Mouse (Mus musculus) ES-E14 (cell line): ENCODE data around the gene Ephb6. TPM values are rescaled to one million over a fixed set of nuclear protein-coding genes. Genes with fewer than 3 reads are reported as not detected.

Experiments
- DNase-seq: peaks from one replicate; pipeline ENCODE4 v3.0.0-alpha.2; 2013; ENCODE audit warnings: low read depth, low spot score
- H3K27ac ChIP-seq: 2 replicates; pipeline ENCODE4 v1.5.1; 2012; ENCODE audit warnings: low read depth, mild to moderate bottlenecking, low read length, moderate library complexity, mixed read lengths; ENCODE audit not compliant: poor library complexity, insufficient read depth, severe bottlenecking
- H3K36me3 ChIP-seq: 2 replicates; pipeline ENCODE4 v1.6.1; 2012; ENCODE audit warnings: mild to moderate bottlenecking, low read length, moderate library complexity, mixed read lengths; ENCODE audit not compliant: control insufficient read depth, poor library complexity, insufficient read depth, severe bottlenecking
- H3K4me1 ChIP-seq, 2 experiments: fragments of 150-350 bp in 1 of 2; sonication (generic) in 1 of 2; 2 replicates each; pipeline ENCODE4 v1.6.1; 2012; ENCODE audit warnings: low read length in 2 of 2, mild to moderate bottlenecking in 1 of 2, mixed read lengths in 1 of 2; ENCODE audit not compliant: control insufficient read depth in 2 of 2, insufficient read depth in 2 of 2, poor library complexity in 1 of 2
- H3K4me3 ChIP-seq, 2 experiments: fragments of 150-350 bp in 1 of 2; sonication (generic) in 1 of 2; 2 replicates each; pipeline ENCODE4 v1.5.1; 2012; ENCODE audit warnings: low read length in 2 of 2, low read depth in 1 of 2, mild to moderate bottlenecking in 1 of 2, mixed read lengths in 1 of 2; ENCODE audit not compliant: insufficient read depth in 1 of 2, poor library complexity in 1 of 2, severe bottlenecking in 1 of 2
- H3K9ac ChIP-seq: 2 replicates; pipeline ENCODE4 v1.6.1; 2012; ENCODE audit warnings: low read depth, mild to moderate bottlenecking, low read length, mixed read lengths; ENCODE audit not compliant: poor library complexity, insufficient read depth, severe bottlenecking
- H3K9me3 ChIP-seq: fragments of 150-350 bp; sonication (generic); 2 replicates; pipeline ENCODE4 v1.6.1; 2012; ENCODE audit warnings: low read depth, mild to moderate bottlenecking, low read length; ENCODE audit not compliant: control insufficient read depth, insufficient read depth
- CHD2 ChIP-seq: IDR thresholded peaks from 2 replicates; pipeline ENCODE4 v1.6.1; 2014; ENCODE audit warnings: mild to moderate bottlenecking, low read depth, low read length, inconsistent platforms
- HCFC1 ChIP-seq: IDR thresholded peaks from 2 replicates; pipeline ENCODE4 v1.6.1; 2012; ENCODE audit warnings: low read length, inconsistent platforms, borderline replicate concordance; ENCODE audit not compliant: insufficient read depth
- MAFK ChIP-seq: IDR thresholded peaks from 2 replicates; pipeline ENCODE4 v1.6.1; 2014; ENCODE audit warnings: mild to moderate bottlenecking, low read depth, low read length, inconsistent platforms; ENCODE audit not compliant: insufficient read depth
- ZC3H11A ChIP-seq: IDR thresholded peaks from 2 replicates; pipeline ENCODE4 v1.6.1; 2012; ENCODE audit warnings: low read depth, mild to moderate bottlenecking, inconsistent platforms, low read length, borderline replicate concordance
- ZNF384 ChIP-seq: IDR thresholded peaks from 2 replicates; pipeline ENCODE4 v1.6.1; 2012; ENCODE audit warnings: low read depth, low read length, inconsistent platforms
- in situ Hi-C, 2 experiments: fragments of 600-800 bp; cut with MboI; formaldehyde crosslinking; loops; one replicate each; pipeline ENCODE4 v1.15.1; 2025; ENCODE audit warnings: low sequenced_read_pairs in 2 of 2, inconsistent platforms in 1 of 2; ENCODE audit not compliant: unreplicated experiment in 2 of 2
- total RNA-seq: library from RNA; depleted of rRNA; stranded (reverse); fragments of 300-350 nt; gene quantifications from 2 replicates; pipeline ENCODE4 v1.2.3, GENCODE M21; 2012

The Ephb6 gene
- total RNA-seq, 1 experiment, result 5.4 TPM

DNA sequence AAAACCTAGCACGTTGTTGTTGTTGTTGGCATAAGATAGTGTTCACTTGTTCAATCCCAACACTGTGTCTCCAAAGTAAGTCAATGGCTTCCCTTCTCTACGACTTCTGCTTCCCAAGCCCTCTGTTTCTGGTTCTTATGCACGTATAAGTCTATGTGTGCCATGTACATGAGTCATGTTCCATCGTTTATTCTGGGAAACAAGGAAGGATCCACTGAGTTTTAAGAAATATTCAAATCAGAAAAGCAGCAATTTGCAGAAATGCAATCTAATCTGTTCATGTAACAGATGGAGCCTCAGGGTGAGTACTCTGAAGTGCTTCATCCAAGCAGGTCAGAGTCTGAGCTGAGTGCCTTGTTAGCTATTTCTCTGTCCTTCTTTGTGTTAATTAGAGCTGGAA, 26.3 kb downstream of the Ephb6 start:
- no peak for DNase-seq

DNA sequence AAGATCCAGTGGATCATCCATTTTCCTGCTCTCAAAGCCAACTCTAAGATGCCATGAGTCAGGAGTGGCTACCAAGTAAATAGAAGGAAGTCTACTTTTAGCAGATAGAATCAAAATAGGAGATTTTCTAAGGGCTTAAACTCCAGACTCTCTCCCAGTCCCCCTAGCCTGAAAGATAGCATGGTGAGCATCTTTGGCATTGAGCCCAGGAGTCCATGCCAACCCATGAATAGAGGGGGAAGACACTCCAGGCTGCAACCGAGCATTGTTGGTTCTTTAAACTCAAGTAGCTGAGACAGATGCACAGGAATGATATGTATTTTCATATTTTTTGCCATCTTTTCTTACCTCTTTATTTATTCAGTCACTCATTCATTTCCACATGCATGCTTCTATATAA, 29.9 kb downstream of the Ephb6 start:
- DNase-seq, result no peak

More for the DNA sequence above, 26.3 kb downstream of the Ephb6 start:
- H3K9me3 ChIP-seq, result no peaks in the 10 kb centered on the region
- no peaks in the 10 kb centered on the region for H3K36me3 ChIP-seq
- TF ChIP-seq ZC3H11A, result no peak
- no peak for TF ChIP-seq MAFK
- TF ChIP-seq HCFC1, result no peak
- TF ChIP-seq ZNF384, result no peak
- TF ChIP-seq CHD2, result no peak
- no peaks in the 10 kb centered on the region for H3K4me1 ChIP-seq
- H3K9ac ChIP-seq, result no peak overlapping the region
- no peak overlapping the region for H3K4me3 ChIP-seq
- in situ Hi-C loops, result no loop called here
- no peak overlapping the region for H3K27ac ChIP-seq

DNA sequence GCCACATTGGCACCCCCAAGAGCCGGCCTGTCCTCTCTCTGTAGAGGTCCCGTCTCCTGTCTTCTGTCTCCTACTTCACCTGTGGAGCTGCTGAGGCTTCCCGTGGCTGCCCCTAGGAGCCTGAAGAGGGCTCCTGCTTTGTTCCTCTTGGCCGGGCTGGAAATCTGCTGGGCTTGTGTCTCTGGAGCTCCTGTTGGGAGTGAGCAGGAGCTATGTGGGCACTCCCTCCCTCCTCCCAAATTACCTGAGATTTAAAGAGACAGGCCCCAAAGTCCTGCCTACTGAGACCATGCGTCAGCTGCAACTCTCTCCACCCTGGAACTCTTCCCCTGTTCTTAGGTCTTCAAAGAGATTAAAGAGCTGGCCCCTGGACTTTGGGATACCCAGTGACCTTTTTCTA, 30.9 kb downstream of the Ephb6 start, which contains the start of gene Trpv6:
Gene Trpv6 (minus strand): TSS at position 228 of the 400 bp plus-strand sequence.
- in situ Hi-C loops, result no loop called here
- no peaks in the 10 kb centered on the region for H3K36me3 ChIP-seq
- H3K4me3 ChIP-seq, result no peak within 1 kb of the TSS
- no peak within 1 kb of the TSS for H3K9ac ChIP-seq
- H3K9me3 ChIP-seq, result no peaks in the 10 kb centered on the region
- H3K4me1 ChIP-seq, result no peaks in the 10 kb centered on the region
- no peak for DNase-seq
- no peak within 1 kb of the TSS for H3K27ac ChIP-seq
- TF ChIP-seq MAFK, result no peak
- no peak for TF ChIP-seq ZC3H11A
- no peak for TF ChIP-seq HCFC1
- TF ChIP-seq CHD2, result no peak
- no peak for TF ChIP-seq ZNF384

More for the DNA sequence above, 29.9 kb downstream of the Ephb6 start:
- H3K36me3 ChIP-seq, result no peaks in the 10 kb centered on the region
- H3K4me3 ChIP-seq, result no peak overlapping the region
- H3K27ac ChIP-seq, result no peak overlapping the region
- H3K9me3 ChIP-seq, result no peaks in the 10 kb centered on the region
- H3K9ac ChIP-seq, result no peak overlapping the region
- H3K4me1 ChIP-seq, result no peaks in the 10 kb centered on the region
- in situ Hi-C loops, result no loop called here
- TF ChIP-seq ZNF384, result no peak
- no peak for TF ChIP-seq ZC3H11A
- no peak for TF ChIP-seq CHD2
- TF ChIP-seq HCFC1, result no peak
- TF ChIP-seq MAFK, result no peak

DNA sequence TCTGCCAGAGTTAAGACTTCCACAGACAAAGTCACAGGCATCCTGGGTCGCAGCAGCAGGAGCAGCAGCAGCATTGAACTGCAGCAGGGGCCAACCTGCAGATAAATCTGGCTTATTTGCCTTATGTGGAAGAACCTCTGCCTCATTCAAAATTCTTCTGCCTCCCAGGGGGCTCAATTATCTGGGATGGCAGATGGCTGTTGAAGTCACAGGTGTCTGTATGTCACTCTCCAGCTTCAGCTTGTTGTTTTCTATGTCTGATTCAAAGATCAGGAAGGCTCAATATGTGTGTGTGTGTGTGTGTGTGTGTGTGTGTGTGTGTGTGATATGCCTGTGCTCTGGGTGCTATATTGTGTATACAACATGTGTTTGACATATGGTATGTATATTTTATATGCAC, 32.1 kb downstream of the Ephb6 start:
- H3K4me3 ChIP-seq, result no peak overlapping the region
- H3K36me3 ChIP-seq, result no peaks in the 10 kb centered on the region
- in situ Hi-C loops, result no loop called here
- no peak overlapping the region for H3K9ac ChIP-seq
- H3K27ac ChIP-seq, result no peak overlapping the region
- no peaks in the 10 kb centered on the region for H3K9me3 ChIP-seq
- no peak for TF ChIP-seq MAFK
- TF ChIP-seq ZC3H11A, result no peak
- no peak for TF ChIP-seq HCFC1
- no peak for TF ChIP-seq ZNF384
- TF ChIP-seq CHD2, result no peak
- DNase-seq, result no peak
- no peaks in the 10 kb centered on the region for H3K4me1 ChIP-seq

DNA sequence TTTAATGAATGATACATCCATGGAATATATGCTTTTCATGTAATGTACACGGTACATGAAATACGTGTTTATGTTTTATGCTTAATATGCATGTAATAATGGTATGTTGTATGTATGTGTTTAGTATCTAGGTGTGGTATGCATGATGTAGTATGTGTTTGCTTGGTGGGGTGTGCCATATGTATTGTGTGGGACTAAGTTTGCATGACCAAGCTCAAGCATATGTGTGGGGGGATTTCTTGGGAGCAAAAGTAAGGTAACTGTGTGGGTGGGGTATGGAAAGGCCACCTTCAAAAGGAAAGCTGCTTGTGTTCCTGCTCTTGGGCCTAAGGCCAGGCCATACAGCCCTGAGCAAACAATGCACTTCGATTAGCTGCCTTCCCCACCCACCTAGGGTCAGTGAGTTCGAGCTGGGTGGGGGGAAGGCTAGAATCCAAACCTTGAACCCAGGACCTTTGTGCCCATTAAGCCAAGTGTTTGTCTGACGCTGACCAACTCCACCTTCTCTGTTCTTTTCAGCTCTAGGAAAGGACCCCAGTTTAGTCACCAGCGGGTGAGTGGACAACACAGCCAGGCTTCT, 32.7 kb downstream of the Ephb6 start:
- Histone ChIP-seq H3K36me3 (no peaks in the 10 kb centered on the region), H3K4me1 (no peaks in the 10 kb centered on the region), H3K27ac (no peak overlapping the region), H3K4me3 (no peak overlapping the region), H3K9ac (no peak overlapping the region), H3K9me3 (no peaks in the 10 kb centered on the region)
- DNase-seq, result no peak
- in situ Hi-C loops, result no loop called here
- TF ChIP-seq HCFC1 (no peak), CHD2 (no peak), ZC3H11A (no peak), MAFK (no peak), ZNF384 (no peak)
